Mouse (Mus musculus): Measurements from ENCODE around the gene Tmem274. TPM values are rescaled to one million over a fixed set of nuclear protein-coding genes. Genes with fewer than 3 reads are reported as not detected.
A peak's percentile ranks its signal among the peaks of the same experiment; 100 is the strongest.
"Not testable (repeated sequence)": the region's sequence is repeated elsewhere in the genome, so short reads cannot be mapped to it uniquely, and the experiment has no call there.

Tmem274 gene
- polyA plus RNA-seq (2015; fragmentation: Nextera tagmentation; extraction: Ambion mirVana) = not detected in 2 replicates

GRCm38 (mm10) chr4:149477078-149477477 is at the start of gene Tmem274:
TSS of gene Tmem274 (plus strand) at chr4:149477378.
- ATAC-seq (no peak), DNase-seq (no peak)
- Histone ChIP-seq H3K9me3 (ENCODE audit: low read length) (no peaks in the 10 kb centered on the region), H3K36me3 (replicated peaks; ENCODE audit: insufficient read depth, low read length) (no peaks in the 10 kb centered on the region), H3K27ac (ENCODE audit: low read depth) (no peak within 1 kb of the TSS), H3K4me2 (ENCODE audit: low read depth, low read length) (no peak within 1 kb of the TSS), H3K27me3 (ENCODE audit: insufficient read depth, low read length) (no peaks in the 10 kb centered on the region), H3K9ac (replicated peaks) (no peak within 1 kb of the TSS), H3K4me3 (ENCODE audit: low read depth, low read length) (no peak within 1 kb of the TSS), H3K4me1 (ENCODE audit: insufficient read depth) (no peaks in the 10 kb centered on the region)
- 88% methylated on average over 11 of the region's 11 CpGs for WGBS (ENCODE audit: insufficient replicate concordance)
- no peak for TF ChIP-seq CTCF (IDR thresholded peaks at IDR 0.05; ENCODE audit: low read depth)
- TF ChIP-seq EP300 (IDR thresholded peaks at IDR 0.05; ENCODE audit: low read depth) = no peak

GRCm38 (mm10) chr4:149429592-149429991 is 47.6 kb upstream of the Tmem274 start:
- 73% methylated on average over 5 of the region's 5 CpGs for WGBS (ENCODE audit: insufficient replicate concordance)
- TF ChIP-seq EP300 (IDR thresholded peaks at IDR 0.05; ENCODE audit: low read depth) (no peak), CTCF (IDR thresholded peaks at IDR 0.05; ENCODE audit: low read depth) (no peak)
- peaks cover 4% of the 10 kb centered on the region for H3K4me1 ChIP-seq (ENCODE audit: insufficient read depth)
- H3K27me3 ChIP-seq (ENCODE audit: insufficient read depth, low read length) = no peaks in the 10 kb centered on the region
- DNase-seq (no peak), ATAC-seq (no peak)
- H3K4me2 ChIP-seq (ENCODE audit: low read depth, low read length) = no peak overlapping the region
- H3K36me3 ChIP-seq (replicated peaks; ENCODE audit: insufficient read depth, low read length) = no peaks in the 10 kb centered on the region
- no peak overlapping the region for H3K4me3 ChIP-seq (ENCODE audit: low read depth, low read length)
- no peak overlapping the region for H3K27ac ChIP-seq (ENCODE audit: low read depth)
- no peaks in the 10 kb centered on the region for H3K9me3 ChIP-seq (ENCODE audit: low read length)
- H3K9ac ChIP-seq (replicated peaks) = no peak overlapping the region

GRCm38 (mm10) chr4:149431887-149432286 is 45.3 kb upstream of the Tmem274 start:
- not testable (repeated sequence) for ATAC-seq; H3K4me3 ChIP-seq (ENCODE audit: low read depth, low read length); H3K9me3 ChIP-seq (ENCODE audit: low read length); H3K27ac ChIP-seq (ENCODE audit: low read depth); H3K27me3 ChIP-seq (ENCODE audit: insufficient read depth, low read length); H3K9ac ChIP-seq (replicated peaks); H3K4me1 ChIP-seq (ENCODE audit: insufficient read depth); DNase-seq; H3K36me3 ChIP-seq (replicated peaks; ENCODE audit: insufficient read depth, low read length); H3K4me2 ChIP-seq (ENCODE audit: low read depth, low read length)
- WGBS (ENCODE audit: insufficient replicate concordance) = 84% methylated on average over 1 of the region's 1 CpGs

GRCm38 (mm10) chr4:149440576-149440975 is 36.6 kb upstream of the Tmem274 start:
- H3K9me3 ChIP-seq (ENCODE audit: low read length) = no peaks in the 10 kb centered on the region
- no peaks in the 10 kb centered on the region for H3K36me3 ChIP-seq (replicated peaks; ENCODE audit: insufficient read depth, low read length)
- H3K4me3 ChIP-seq (ENCODE audit: low read depth, low read length) = no peak overlapping the region
- no peak overlapping the region for H3K9ac ChIP-seq (replicated peaks)
- no peaks in the 10 kb centered on the region for H3K27me3 ChIP-seq (ENCODE audit: insufficient read depth, low read length)
- ATAC-seq (no peak), DNase-seq (no peak)
- 62% methylated on average over 8 of the region's 8 CpGs for whole genome bisulfite sequencing (ENCODE audit: insufficient replicate concordance)
- TF ChIP-seq CTCF (IDR thresholded peaks at IDR 0.05; ENCODE audit: low read depth) = no peak
- TF ChIP-seq EP300 (IDR thresholded peaks at IDR 0.05; ENCODE audit: low read depth) = no peak
- no peak overlapping the region for H3K4me2 ChIP-seq (ENCODE audit: low read depth, low read length)
- H3K4me1 ChIP-seq (ENCODE audit: insufficient read depth) = peaks cover 12% of the 10 kb centered on the region
- no peak overlapping the region for H3K27ac ChIP-seq (ENCODE audit: low read depth)

- Histone ChIP-seq H3K9me3 (ENCODE audit: low read length) (no peaks in the 10 kb centered on the region), H3K27ac (ENCODE audit: low read depth) (no peak overlapping the region), H3K36me3 (replicated peaks; ENCODE audit: insufficient read depth, low read length) (no peaks in the 10 kb centered on the region), H3K4me3 (ENCODE audit: low read depth, low read length) (no peak overlapping the region), H3K4me2 (ENCODE audit: low read depth, low read length) (no peak overlapping the region), H3K4me1 (ENCODE audit: insufficient read depth) (peaks cover 17% of the 10 kb centered on the region), H3K27me3 (ENCODE audit: insufficient read depth, low read length) (no peaks in the 10 kb centered on the region), H3K9ac (replicated peaks) (no peak overlapping the region)
- DNase-seq (no peak), ATAC-seq (no peak)
- TF ChIP-seq CTCF (IDR thresholded peaks at IDR 0.05; ENCODE audit: low read depth) = no peak
- no peak for TF ChIP-seq EP300 (IDR thresholded peaks at IDR 0.05; ENCODE audit: low read depth)
- WGBS (ENCODE audit: insufficient replicate concordance) = 72% methylated on average over 3 of the region's 3 CpGs
Observed at GRCm38 (mm10) chr4:149442436-149442835, 34.7 kb upstream of the Tmem274 start.

- no peak overlapping the region for H3K9ac ChIP-seq (replicated peaks)
- TF ChIP-seq EP300 (IDR thresholded peaks at IDR 0.05; ENCODE audit: low read depth) (no peak), CTCF (IDR thresholded peaks at IDR 0.05; ENCODE audit: low read depth) (no peak)
- no peaks in the 10 kb centered on the region for H3K27me3 ChIP-seq (ENCODE audit: insufficient read depth, low read length)
- DNase-seq (no peak), ATAC-seq (no peak)
- H3K9me3 ChIP-seq (ENCODE audit: low read length) = no peaks in the 10 kb centered on the region
- no peak overlapping the region for H3K27ac ChIP-seq (ENCODE audit: low read depth)
- WGBS (ENCODE audit: insufficient replicate concordance) = 43% methylated on average over 1 of the region's 1 CpGs
- peaks cover 17% of the 10 kb centered on the region for H3K4me1 ChIP-seq (ENCODE audit: insufficient read depth)
- no peaks in the 10 kb centered on the region for H3K36me3 ChIP-seq (replicated peaks; ENCODE audit: insufficient read depth, low read length)
- no peak overlapping the region for H3K4me3 ChIP-seq (ENCODE audit: low read depth, low read length)
- peak overlapping the region; percentile 72; the same call in 1 of the 2 replicates for H3K4me2 ChIP-seq (ENCODE audit: low read depth, low read length)
Observed at GRCm38 (mm10) chr4:149444465-149444864, 32.7 kb upstream of the Tmem274 start.

Data from liver, postnatal 0 days (tissue).